Mouse (Mus musculus) stomach, embryonic 15.5 days (tissue): ENCODE data around the gene Fads6. TPM values are rescaled to one million over a fixed set of nuclear protein-coding genes. Genes with fewer than 3 reads are reported as not detected.

Source experiments
- ATAC-seq: fragments of 200-750 bp; cut with Nextera tagmentation; 2 replicates; pipeline ENCODE4 v1.8.0; 2017; ENCODE audit warnings: low read depth, moderate number of reproducible peaks, moderate TSS enrichment; ENCODE audit not compliant: insufficient read depth, low FRiP score
- H3K27ac ChIP-seq: fragments of 300-500 bp; sonication (generic); 2 replicates; pipeline ENCODE4 v1.5.1; 2015; ENCODE audit warnings: mild to moderate bottlenecking, inconsistent platforms
- H3K27me3 ChIP-seq: fragments of 300-500 bp; sonication (generic); replicated peaks from 2 replicates; pipeline ENCODE4 v1.6.1; 2015; ENCODE audit warnings: inconsistent platforms
- H3K36me3 ChIP-seq: fragments of 300-500 bp; sonication (generic); 2 replicates; pipeline ENCODE4 v1.6.1; 2015; ENCODE audit warnings: inconsistent platforms
- H3K4me1 ChIP-seq: fragments of 300-500 bp; sonication (generic); 2 replicates; pipeline ENCODE4 v1.6.1; 2015; ENCODE audit warnings: inconsistent platforms
- H3K4me2 ChIP-seq: fragments of 300-500 bp; sonication (generic); 2 replicates; pipeline ENCODE4 v1.6.1; 2015; ENCODE audit warnings: mild to moderate bottlenecking, inconsistent platforms
- H3K4me3 ChIP-seq: fragments of 300-500 bp; sonication (generic); replicated peaks from 2 replicates; pipeline ENCODE4 v1.5.1; 2015; ENCODE audit warnings: inconsistent platforms
- H3K9ac ChIP-seq: fragments of 300-500 bp; sonication (generic); 2 replicates; pipeline ENCODE4 v1.6.1; 2015; ENCODE audit warnings: inconsistent platforms
- H3K9me3 ChIP-seq: fragments of 300-500 bp; sonication (generic); 2 replicates; pipeline ENCODE4 v1.6.1; 2016; ENCODE audit warnings: inconsistent platforms
- WGBS: fragments of 180-500 bp; shearing (Covaris S2); methylation state at CpG from one replicate; pipeline ENCODE4 v1.1.7; 2015; 5-methylcytosine and 5-hydroxymethylcytosine counted together
- polyA plus RNA-seq: library from polyadenylated mRNA; unstranded; fragments of >200 nt; fragmentation: Nextera tagmentation; extraction: Ambion mirVana; gene quantifications from 2 replicates; pipeline ENCODE4 v1.2.1, GENCODE M21; 2015

Gene Fads6
- polyA plus RNA-seq, 1 experiment from 2014 or later, result 2.0 TPM

- Histone ChIP-seq H3K27me3 (peaks cover 58% of the 10 kb centered on the region), H3K4me1 (peaks cover 8% of the 10 kb centered on the region), H3K4me3 (no peak overlapping the region), H3K36me3 (no peaks in the 10 kb centered on the region), H3K27ac (no peak overlapping the region), H3K9ac (no peak overlapping the region), H3K9me3 (no peaks in the 10 kb centered on the region), H3K4me2 (no peak overlapping the region)
- WGBS, result 10% methylated on average over 3 of the region's 3 CpGs
- no peak for ATAC-seq
Observed at GRCm38 (mm10) chr11:115247240-115247639, 50.2 kb downstream of the Fads6 start.

DNA sequence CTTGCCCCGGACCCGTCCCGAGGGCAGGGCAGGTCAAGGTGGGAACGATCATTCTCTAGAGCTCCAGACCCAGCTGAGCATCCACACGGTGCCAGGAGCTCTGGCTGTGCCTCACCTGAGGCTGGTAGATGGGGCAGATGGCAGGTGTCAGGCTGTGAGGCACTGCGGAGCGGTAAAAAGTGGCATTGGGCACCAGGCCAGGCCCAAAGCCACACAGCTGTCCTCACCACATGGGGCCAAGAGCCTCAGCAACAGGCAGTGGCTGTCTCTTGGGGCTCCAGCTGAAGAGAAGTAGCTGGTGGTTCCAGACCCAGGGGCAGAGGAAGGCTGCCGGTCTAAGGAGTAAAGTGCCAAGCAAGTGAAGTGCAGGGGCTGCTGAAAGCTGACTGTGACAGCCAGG lies 51.1 kb downstream of the Fads6 start:
- Histone ChIP-seq H3K27ac (no peak overlapping the region), H3K9ac (no peak overlapping the region), H3K27me3 (peaks cover 52% of the 10 kb centered on the region), H3K4me1 (peaks cover 8% of the 10 kb centered on the region), H3K4me3 (no peak overlapping the region), H3K36me3 (no peaks in the 10 kb centered on the region), H3K9me3 (no peaks in the 10 kb centered on the region), H3K4me2 (no peak overlapping the region)
- 68% methylated on average over 8 of the region's 8 CpGs for WGBS
- no peak for ATAC-seq

GRCm38 (mm10) chr11:115244840-115245239 lies 52.6 kb downstream of the Fads6 start:
- peaks cover under 1% of the 10 kb centered on the region; the same call in 1 of the 2 replicates for H3K4me1 ChIP-seq
- no peak overlapping the region for H3K4me2 ChIP-seq
- H3K27ac ChIP-seq, result no peak overlapping the region
- H3K36me3 ChIP-seq, result no peaks in the 10 kb centered on the region
- 82% methylated on average over 8 of the region's 8 CpGs for WGBS
- no peaks in the 10 kb centered on the region for H3K9me3 ChIP-seq
- H3K27me3 ChIP-seq, result peaks cover 37% of the 10 kb centered on the region
- no peak for ATAC-seq
- no peak overlapping the region for H3K9ac ChIP-seq
- H3K4me3 ChIP-seq, result no peak overlapping the region

DNA sequence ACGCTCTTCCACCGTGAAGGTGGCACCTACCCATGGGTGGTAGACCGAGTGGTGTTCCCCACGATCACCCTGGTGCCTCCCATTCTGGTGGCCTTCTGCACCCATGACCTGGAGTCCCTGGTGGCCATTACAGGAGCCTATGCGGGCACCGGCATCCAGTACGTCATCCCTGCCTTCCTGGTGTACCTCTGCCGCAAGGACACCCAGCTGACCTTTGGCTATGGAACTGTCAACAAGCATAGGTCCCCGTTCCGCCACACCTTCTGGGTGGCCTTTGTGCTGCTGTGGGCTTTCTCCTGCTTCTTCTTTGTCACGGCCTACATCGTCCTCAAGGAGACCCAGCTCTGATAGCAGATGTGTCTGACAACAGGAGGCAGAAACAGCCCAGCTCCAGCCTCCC lies 53.7 kb downstream of the Fads6 start:
- WGBS, result 87% methylated on average over 12 of the region's 12 CpGs

DNA sequence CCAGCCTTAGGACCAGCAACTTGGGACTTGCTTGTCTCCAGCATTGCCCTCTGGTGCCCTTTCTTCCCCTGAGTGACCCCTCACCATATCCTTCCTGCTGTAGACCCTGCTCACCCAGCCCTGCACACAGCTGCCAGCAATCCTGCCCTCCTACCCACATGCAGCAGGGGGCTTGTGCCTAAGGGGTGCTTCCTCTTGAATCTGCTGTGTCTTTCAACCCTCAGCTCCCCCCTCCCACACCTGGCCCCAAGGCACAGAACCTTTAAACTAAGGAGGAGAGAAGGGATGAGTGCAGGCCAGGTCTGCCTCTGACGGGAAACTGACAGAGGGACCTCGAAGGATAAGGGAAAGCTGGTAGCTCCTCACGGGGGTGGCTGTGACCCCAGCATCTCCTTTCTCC lies 54.7 kb downstream of the Fads6 start:
- H3K4me1 ChIP-seq, result no peaks in the 10 kb centered on the region
- H3K36me3 ChIP-seq, result no peaks in the 10 kb centered on the region
- no peak overlapping the region for H3K9ac ChIP-seq
- H3K4me3 ChIP-seq, result no peak overlapping the region
- no peak overlapping the region for H3K27ac ChIP-seq
- ATAC-seq, result no peak
- H3K27me3 ChIP-seq, result peaks cover 16% of the 10 kb centered on the region
- WGBS, result 73% methylated on average over 3 of the region's 3 CpGs
- H3K9me3 ChIP-seq, result no peaks in the 10 kb centered on the region
- no peak overlapping the region for H3K4me2 ChIP-seq

More for the DNA sequence above, 53.7 kb downstream of the Fads6 start:
- H3K9me3 ChIP-seq, result no peaks in the 10 kb centered on the region
- H3K9ac ChIP-seq, result no peak overlapping the region
- H3K36me3 ChIP-seq, result no peaks in the 10 kb centered on the region
- ATAC-seq, result no peak
- no peak overlapping the region for H3K4me2 ChIP-seq
- no peaks in the 10 kb centered on the region for H3K4me1 ChIP-seq
- no peak overlapping the region for H3K4me3 ChIP-seq
- H3K27ac ChIP-seq, result no peak overlapping the region
- H3K27me3 ChIP-seq, result peaks cover 27% of the 10 kb centered on the region

DNA sequence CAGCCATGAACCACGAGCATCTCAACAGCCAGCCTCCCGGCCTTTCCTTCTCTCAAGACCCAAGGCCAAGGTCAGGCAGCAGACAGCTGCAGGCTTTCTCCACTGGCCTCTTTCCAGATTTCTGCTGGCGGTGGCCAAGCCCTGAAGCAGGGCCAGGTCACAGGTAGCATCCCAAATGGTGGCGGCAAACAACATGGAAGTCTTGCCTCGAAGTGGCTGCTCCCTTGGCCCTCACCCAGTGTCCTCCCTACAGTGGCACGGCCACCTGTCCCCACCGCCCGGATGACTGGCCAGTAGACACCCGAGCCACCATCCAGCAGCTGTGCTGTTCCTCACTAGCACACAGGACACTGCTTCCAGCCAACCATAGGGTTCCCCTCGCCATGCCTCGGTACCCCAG lies 56.1 kb downstream of the Fads6 start:
- 85% methylated on average over 11 of the region's 11 CpGs for WGBS
- H3K27ac ChIP-seq, result no peak overlapping the region
- no peak overlapping the region for H3K9ac ChIP-seq
- H3K9me3 ChIP-seq, result no peaks in the 10 kb centered on the region
- no peaks in the 10 kb centered on the region for H3K4me1 ChIP-seq
- H3K4me2 ChIP-seq, result no peak overlapping the region
- peaks cover 4% of the 10 kb centered on the region for H3K27me3 ChIP-seq
- no peak for ATAC-seq
- no peak overlapping the region for H3K4me3 ChIP-seq
- no peaks in the 10 kb centered on the region for H3K36me3 ChIP-seq

DNA sequence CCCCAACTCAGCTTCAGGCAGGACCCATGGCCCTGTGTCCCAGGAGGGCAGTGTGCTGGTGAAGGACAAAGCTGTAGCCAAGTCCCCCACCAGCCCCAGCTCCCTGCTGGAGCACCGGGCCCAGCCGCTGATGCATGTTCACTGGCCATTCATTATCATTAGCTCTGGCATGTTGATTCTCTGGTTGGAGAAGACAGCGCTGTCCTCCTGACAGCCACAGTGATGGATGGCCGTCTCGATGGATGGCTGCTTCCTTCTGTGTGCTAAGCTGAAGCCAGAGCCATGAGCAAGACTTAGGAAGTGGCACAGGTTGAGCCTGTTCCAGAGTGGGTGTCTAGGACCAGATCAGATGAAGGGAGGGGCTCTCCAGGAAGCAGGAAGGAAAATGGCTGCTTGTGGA lies 60.9 kb downstream of the Fads6 start:
- WGBS, result 12% methylated on average over 5 of the region's 5 CpGs
- ATAC-seq, result no peak

DNA sequence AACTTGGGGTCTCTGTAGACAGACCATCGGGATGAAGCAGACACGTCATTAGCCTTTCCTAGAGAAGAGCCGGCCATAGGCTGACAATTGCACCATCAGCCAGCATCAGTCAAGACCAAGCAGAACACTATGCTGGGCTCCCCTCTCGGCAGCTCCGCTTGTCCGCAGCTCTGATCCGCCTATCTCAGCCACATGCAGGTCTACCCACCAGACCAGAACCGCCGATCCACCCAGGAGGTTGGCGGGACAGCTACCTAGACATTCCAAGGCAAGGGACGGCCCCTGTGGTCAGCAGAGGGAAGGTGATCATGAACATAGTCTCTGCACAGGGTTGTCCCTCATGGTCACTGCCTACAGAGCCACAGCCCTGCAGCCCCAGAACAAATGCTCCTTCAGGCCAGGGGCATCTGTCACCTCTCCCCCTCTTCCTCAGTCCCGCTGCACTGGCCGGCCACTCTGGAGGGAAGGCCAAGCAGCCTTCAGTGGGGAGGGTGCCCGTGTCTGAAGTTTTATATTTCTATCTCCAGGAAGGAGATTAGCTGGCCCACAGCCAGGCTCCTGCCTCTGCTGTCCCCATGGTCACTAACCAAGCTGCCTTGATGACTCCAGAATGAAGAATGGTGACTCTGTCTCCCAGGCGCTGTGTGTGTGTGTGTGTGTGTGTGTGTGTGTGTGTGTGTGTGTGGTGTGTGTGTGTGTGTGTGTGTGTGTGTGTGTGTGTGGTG lies 63.0 kb downstream of the Fads6 start:
- ATAC-seq, result no peak
- Histone ChIP-seq H3K27ac (no peak overlapping the region), H3K36me3 (no peaks in the 10 kb centered on the region), H3K9ac (no peak overlapping the region), H3K9me3 (no peaks in the 10 kb centered on the region), H3K27me3 (peaks cover 3% of the 10 kb centered on the region), H3K4me3 (no peak overlapping the region), H3K4me2 (no peak overlapping the region), H3K4me1 (peaks cover 13% of the 10 kb centered on the region)
- 79% methylated on average over 15 of the region's 15 CpGs for WGBS

More for the DNA sequence above, 60.9 kb downstream of the Fads6 start:
- Histone ChIP-seq H3K4me1 (peaks cover 9% of the 10 kb centered on the region), H3K27me3 (no peaks in the 10 kb centered on the region), H3K9ac (no peak overlapping the region), H3K36me3 (no peaks in the 10 kb centered on the region), H3K4me3 (no peak overlapping the region), H3K27ac (no peak overlapping the region; the same call in 1 of the 2 replicates), H3K4me2 (no peak overlapping the region), H3K9me3 (no peaks in the 10 kb centered on the region)

DNA sequence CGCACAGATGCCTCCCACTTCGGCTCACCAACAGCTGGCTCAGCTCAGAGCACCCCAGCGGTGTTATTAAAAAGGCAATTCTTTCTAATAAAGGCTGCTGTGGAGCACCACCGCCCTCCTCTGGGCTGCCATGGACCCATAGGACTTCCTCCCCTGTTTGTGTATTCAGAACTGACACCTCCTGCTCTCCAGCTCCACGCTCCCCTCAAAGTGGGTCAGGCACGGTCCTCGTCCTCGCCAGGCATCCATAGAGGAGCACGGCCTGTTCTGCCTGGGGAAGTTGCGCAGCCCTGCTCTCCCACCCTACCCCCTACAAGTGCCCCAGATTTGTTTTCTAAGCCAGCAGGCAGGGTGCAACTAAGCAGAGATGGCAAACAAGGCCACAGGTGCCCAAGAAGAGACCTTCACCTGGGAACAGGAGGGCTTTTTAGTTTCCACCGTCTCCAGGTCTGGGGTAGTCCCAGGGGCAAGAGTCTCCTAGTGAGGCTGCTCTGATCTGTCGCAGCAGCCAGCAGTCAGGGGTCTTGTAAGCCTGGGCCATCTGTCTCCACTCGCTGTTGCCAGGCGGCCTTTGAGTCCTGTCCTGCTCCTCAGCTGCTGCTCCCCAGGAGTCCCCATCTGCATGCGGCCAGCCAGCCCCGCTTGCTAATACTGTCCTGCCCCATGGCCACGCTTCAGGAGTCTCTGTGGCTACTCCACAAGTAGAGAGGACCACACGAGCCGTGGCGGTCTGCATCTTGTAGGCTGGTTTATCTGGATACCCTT lies 63.8 kb downstream of the Fads6 start:
- H3K27me3 ChIP-seq, result peaks cover 9% of the 10 kb centered on the region
- H3K4me1 ChIP-seq, result peaks cover 13% of the 10 kb centered on the region
- no peak overlapping the region for H3K4me2 ChIP-seq
- no peaks in the 10 kb centered on the region for H3K9me3 ChIP-seq
- no peaks in the 10 kb centered on the region for H3K36me3 ChIP-seq
- no peak overlapping the region for H3K9ac ChIP-seq
- ATAC-seq, result no peak
- H3K4me3 ChIP-seq, result no peak overlapping the region
- WGBS, result 69% methylated on average over 20 of the region's 20 CpGs
- H3K27ac ChIP-seq, result no peak overlapping the region

- Histone ChIP-seq H3K4me1 (peaks cover 13% of the 10 kb centered on the region), H3K4me3 (no peak overlapping the region), H3K36me3 (no peaks in the 10 kb centered on the region), H3K4me2 (no peak overlapping the region), H3K9me3 (no peaks in the 10 kb centered on the region), H3K9ac (no peak overlapping the region), H3K27ac (no peak overlapping the region), H3K27me3 (peaks cover 9% of the 10 kb centered on the region)
- 85% methylated on average over 5 of the region's 5 CpGs for WGBS
- no peak for ATAC-seq
Observed at GRCm38 (mm10) chr11:115232889-115233288, 64.6 kb downstream of the Fads6 start.

DNA sequence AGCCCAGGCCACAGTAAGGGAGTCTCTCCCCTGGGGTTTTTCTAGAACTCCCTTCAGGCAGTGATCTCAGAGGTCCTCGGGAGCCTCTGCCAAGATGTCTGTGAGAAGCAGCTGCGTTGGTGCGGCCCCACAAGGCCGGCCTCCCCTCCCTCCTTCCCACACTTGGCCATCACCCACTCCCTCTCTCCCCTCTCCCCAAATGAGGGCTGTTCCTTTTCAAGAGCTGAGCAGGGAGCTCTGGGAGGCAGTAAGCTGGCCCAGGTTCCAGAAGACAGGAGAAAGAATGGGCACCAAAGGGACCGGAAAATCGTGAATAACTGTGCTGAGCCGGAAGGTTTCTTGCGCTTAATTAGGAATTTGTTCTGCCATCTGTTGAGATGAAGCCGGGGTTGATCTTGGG lies 65.5 kb downstream of the Fads6 start:
- Histone ChIP-seq H3K27ac (peak overlapping the region; percentile 71), H3K4me3 (no peak overlapping the region), H3K27me3 (peaks cover 9% of the 10 kb centered on the region), H3K9ac (no peak overlapping the region), H3K9me3 (no peaks in the 10 kb centered on the region), H3K4me1 (peaks cover 13% of the 10 kb centered on the region), H3K4me2 (no peak overlapping the region), H3K36me3 (no peaks in the 10 kb centered on the region)
- WGBS, result 58% methylated on average over 9 of the region's 9 CpGs
- ATAC-seq, result no peak

DNA sequence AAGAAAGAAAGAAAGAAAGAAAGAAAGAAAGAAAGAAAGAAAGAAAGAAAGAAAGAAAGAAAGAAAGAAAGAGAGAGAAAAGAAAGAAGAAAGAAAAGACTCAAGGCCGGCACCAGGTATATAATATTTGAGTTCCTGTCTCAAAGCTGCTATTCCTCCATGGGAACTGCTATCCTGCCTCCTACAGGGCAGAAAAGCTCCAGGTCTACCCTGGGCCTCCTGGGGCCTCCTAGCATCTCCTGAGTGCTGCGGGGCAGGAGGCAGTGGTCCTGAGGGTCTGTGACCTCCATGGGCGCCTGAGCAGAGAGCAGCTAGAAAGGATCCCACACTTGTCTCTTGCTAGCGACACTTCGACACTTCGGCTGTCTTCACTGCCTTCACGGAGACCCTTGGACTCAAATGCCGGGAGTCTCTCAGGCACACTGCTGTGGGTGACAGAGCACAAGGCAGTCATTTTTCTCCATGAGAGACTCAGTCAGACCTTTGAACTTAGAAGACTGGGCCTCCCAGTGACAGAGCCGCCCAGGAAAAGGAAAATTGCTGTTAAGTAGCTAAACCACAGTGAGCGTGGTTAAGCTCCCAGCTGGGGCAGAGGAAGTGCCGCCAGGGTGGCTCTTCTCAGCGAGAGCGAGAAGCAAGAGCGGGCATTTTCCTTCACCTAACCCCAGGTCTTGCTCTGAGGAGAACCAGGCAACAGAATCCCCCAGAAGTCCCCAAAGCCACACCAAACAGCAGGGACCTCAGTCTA lies 66.1 kb downstream of the Fads6 start:
- Histone ChIP-seq H3K4me1 (peaks cover 13% of the 10 kb centered on the region), H3K4me2 (no peak overlapping the region), H3K4me3 (no peak overlapping the region), H3K27me3 (peaks cover 9% of the 10 kb centered on the region), H3K27ac (peak overlapping the region; percentile 71), H3K36me3 (no peaks in the 10 kb centered on the region), H3K9me3 (no peaks in the 10 kb centered on the region), H3K9ac (no peak overlapping the region)
- WGBS, result 43% methylated on average over 14 of the region's 14 CpGs
- no peak for ATAC-seq
